Mouse (Mus musculus): ENCODE results near the gene Stk17b. TPM values are rescaled to one million over a fixed set of nuclear protein-coding genes. Genes with fewer than 3 reads are reported as not detected.

Stk17b gene
- polyA plus RNA-seq, 1 experiment from 2014 or later: 16.1 TPM

DNA sequence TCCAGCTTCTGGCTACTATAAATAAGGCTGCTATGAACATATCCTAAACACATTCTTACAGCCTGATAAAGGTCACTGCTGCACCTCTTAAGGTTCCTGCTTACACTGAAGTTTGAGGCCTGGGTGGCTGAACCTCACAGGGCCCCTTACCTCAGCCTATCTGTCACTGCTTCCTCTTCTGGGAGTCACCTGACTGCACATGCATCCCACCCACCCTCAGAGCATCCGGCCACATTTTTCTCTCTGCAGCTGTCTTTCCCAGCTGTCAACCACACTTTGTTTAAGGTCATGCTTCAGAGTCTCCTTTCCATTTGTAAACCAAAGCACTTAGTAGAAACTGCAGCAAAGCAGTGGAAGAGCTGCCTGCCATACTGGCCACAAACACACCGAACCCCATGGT lies 6.3 kb upstream of the Stk17b start:
- Histone ChIP-seq H3K4me3 (ENCODE audit: low read length) (no peak overlapping the region), H3K4me2 (ENCODE audit: low read depth, low read length) (no peak overlapping the region), H3K27me3 (ENCODE audit: control insufficient read depth, insufficient read depth, low read depth, low read length) (no peaks in the 10 kb centered on the region), H3K4me1 (replicated peaks; ENCODE audit: control insufficient read depth, insufficient read depth, low read length) (no peaks in the 10 kb centered on the region), H3K36me3 (ENCODE audit: control insufficient read depth, insufficient read depth, low read length) (no peaks in the 10 kb centered on the region), H3K9ac (ENCODE audit: low read length) (no peak overlapping the region), H3K27ac (ENCODE audit: low read length) (no peak overlapping the region), H3K9me3 (ENCODE audit: control insufficient read depth, low read length) (no peaks in the 10 kb centered on the region)
- ATAC-seq (ENCODE audit: low read depth): no peak
- WGBS: 68% methylated on average over 2 of the region's 2 CpGs

DNA sequence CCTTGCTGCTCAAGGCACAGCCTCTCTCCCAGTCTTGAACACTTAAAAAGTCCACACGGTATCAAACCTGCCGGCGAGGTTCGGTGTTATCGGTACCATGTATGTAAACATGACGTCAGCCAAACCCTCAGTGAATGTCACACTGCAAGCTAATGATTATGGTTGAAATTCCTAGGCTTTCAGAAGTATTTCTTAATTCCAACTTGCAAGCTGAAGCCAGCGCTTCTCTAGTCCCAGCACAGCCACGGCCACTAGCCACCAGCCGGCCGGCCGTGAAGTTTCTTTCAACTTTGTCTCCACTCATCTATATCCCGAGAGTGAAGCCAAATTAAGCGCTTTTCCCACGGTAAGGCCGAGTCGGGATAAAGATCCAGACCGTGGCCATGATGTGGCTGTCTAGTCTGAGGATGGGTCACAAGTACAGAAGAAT lies 718 bp downstream of the Stk17b start:
- peaks cover 4% of the 10 kb centered on the region; the same call in 1 of the 2 replicates for H3K4me1 ChIP-seq (replicated peaks; ENCODE audit: control insufficient read depth, insufficient read depth, low read length)
- WGBS: under 1% methylated on average over 17 of the region's 17 CpGs
- no peak; the same call in none of the 2 replicates for ATAC-seq (ENCODE audit: low read depth)

DNA sequence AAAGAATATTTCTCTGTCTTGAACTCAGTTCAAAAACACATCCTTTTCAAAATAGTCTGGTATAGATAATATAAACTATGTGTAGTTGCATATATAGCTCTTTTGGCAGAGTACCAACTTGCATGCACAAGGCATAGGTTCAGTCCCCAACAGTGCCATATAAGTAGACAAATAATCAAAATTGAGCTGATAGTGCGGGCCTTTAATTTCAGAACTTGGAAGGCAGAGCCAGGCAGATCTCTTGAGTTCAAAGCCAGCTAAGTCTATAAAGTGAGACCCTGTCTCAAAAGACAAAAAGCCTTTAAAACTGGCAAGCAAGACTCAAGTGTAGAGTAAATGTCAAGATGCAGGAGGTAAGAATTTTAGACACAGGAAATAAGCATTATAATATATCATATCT lies 2.1 kb downstream of the Stk17b start:
- H3K9me3 ChIP-seq (ENCODE audit: control insufficient read depth, low read length): no peaks in the 10 kb centered on the region
- peaks cover 4% of the 10 kb centered on the region; the same call in 1 of the 2 replicates for H3K4me1 ChIP-seq (replicated peaks; ENCODE audit: control insufficient read depth, insufficient read depth, low read length)
- H3K4me3 ChIP-seq (ENCODE audit: low read length): no peak overlapping the region
- H3K9ac ChIP-seq (ENCODE audit: low read length): no peak overlapping the region
- H3K27me3 ChIP-seq (ENCODE audit: control insufficient read depth, insufficient read depth, low read depth, low read length): no peaks in the 10 kb centered on the region
- 85% methylated on average over 1 of the region's 1 CpGs for WGBS
- no peak overlapping the region for H3K27ac ChIP-seq (ENCODE audit: low read length)
- ATAC-seq (ENCODE audit: low read depth): no peak
- no peaks in the 10 kb centered on the region for H3K36me3 ChIP-seq (ENCODE audit: control insufficient read depth, insufficient read depth, low read length)
- no peak overlapping the region for H3K4me2 ChIP-seq (ENCODE audit: low read depth, low read length)

More for the DNA sequence above, 718 bp downstream of the Stk17b start:
- H3K4me3 ChIP-seq (ENCODE audit: low read length): peak overlapping the region; percentile 86
- peak overlapping the region; percentile 91 for H3K9ac ChIP-seq (ENCODE audit: low read length)
- H3K27ac ChIP-seq (ENCODE audit: low read length): peak overlapping the region; percentile 92
- peak overlapping the region; percentile 82 for H3K4me2 ChIP-seq (ENCODE audit: low read depth, low read length)
- H3K9me3 ChIP-seq (ENCODE audit: control insufficient read depth, low read length): no peaks in the 10 kb centered on the region
- no peaks in the 10 kb centered on the region for H3K36me3 ChIP-seq (ENCODE audit: control insufficient read depth, insufficient read depth, low read length)
- H3K27me3 ChIP-seq (ENCODE audit: control insufficient read depth, insufficient read depth, low read depth, low read length): no peaks in the 10 kb centered on the region

DNA sequence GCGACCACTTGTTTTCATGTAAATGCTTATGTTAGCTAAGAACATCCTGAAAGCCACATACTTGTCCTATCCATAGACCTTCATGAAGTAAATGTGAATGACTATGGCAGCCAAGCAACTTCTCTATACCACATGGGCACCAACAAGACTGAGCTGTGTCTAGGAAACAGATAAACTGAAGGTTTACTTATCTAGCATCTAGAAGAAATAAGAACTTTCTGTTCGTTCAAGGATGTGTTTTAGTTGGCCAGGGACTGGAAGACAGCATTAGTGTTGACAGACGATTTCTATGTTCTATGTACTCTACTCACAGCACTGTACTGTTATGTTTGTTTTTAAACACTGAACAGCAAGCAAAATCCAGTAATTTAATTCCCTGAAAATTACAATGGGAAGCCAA lies 2.9 kb downstream of the Stk17b start:
- Histone ChIP-seq H3K27me3 (ENCODE audit: control insufficient read depth, insufficient read depth, low read depth, low read length) (no peaks in the 10 kb centered on the region), H3K27ac (ENCODE audit: low read length) (no peak overlapping the region), H3K9ac (ENCODE audit: low read length) (no peak overlapping the region), H3K36me3 (ENCODE audit: control insufficient read depth, insufficient read depth, low read length) (no peaks in the 10 kb centered on the region), H3K4me2 (ENCODE audit: low read depth, low read length) (no peak overlapping the region), H3K4me1 (replicated peaks; ENCODE audit: control insufficient read depth, insufficient read depth, low read length) (peaks cover 4% of the 10 kb centered on the region; the same call in 1 of the 2 replicates), H3K9me3 (ENCODE audit: control insufficient read depth, low read length) (no peaks in the 10 kb centered on the region), H3K4me3 (ENCODE audit: low read length) (no peak overlapping the region)
- 70% methylated on average over 3 of the region's 3 CpGs for WGBS
- ATAC-seq (ENCODE audit: low read depth): no peak

DNA sequence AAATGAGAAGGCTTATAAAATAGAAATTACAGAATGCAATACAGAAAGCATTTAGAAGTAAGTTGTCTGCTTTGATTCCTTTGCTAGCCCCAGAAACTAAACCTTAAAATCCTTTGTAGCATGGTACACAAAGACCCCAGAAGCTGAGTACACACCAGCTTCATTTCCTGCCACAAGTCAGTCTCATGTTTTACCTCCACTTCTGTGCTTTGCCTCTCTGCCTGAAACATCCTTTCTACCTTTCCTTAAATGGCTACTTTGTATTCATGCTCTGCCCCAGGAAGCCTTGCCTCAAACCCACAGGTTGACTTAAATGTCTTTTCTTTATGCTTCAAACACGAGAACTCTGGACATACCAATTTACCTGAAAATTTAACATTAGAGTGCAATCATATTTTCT lies 3.7 kb downstream of the Stk17b start:
- Histone ChIP-seq H3K4me2 (ENCODE audit: low read depth, low read length) (no peak overlapping the region), H3K4me1 (replicated peaks; ENCODE audit: control insufficient read depth, insufficient read depth, low read length) (peaks cover 4% of the 10 kb centered on the region; the same call in 1 of the 2 replicates), H3K36me3 (ENCODE audit: control insufficient read depth, insufficient read depth, low read length) (no peaks in the 10 kb centered on the region), H3K27me3 (ENCODE audit: control insufficient read depth, insufficient read depth, low read depth, low read length) (no peaks in the 10 kb centered on the region), H3K27ac (ENCODE audit: low read length) (no peak overlapping the region), H3K9ac (ENCODE audit: low read length) (no peak overlapping the region), H3K9me3 (ENCODE audit: control insufficient read depth, low read length) (no peaks in the 10 kb centered on the region), H3K4me3 (ENCODE audit: low read length) (no peak overlapping the region)
- no peak for ATAC-seq (ENCODE audit: low read depth)
- WGBS: 64% methylated on average over 1 of the region's 1 CpGs

DNA sequence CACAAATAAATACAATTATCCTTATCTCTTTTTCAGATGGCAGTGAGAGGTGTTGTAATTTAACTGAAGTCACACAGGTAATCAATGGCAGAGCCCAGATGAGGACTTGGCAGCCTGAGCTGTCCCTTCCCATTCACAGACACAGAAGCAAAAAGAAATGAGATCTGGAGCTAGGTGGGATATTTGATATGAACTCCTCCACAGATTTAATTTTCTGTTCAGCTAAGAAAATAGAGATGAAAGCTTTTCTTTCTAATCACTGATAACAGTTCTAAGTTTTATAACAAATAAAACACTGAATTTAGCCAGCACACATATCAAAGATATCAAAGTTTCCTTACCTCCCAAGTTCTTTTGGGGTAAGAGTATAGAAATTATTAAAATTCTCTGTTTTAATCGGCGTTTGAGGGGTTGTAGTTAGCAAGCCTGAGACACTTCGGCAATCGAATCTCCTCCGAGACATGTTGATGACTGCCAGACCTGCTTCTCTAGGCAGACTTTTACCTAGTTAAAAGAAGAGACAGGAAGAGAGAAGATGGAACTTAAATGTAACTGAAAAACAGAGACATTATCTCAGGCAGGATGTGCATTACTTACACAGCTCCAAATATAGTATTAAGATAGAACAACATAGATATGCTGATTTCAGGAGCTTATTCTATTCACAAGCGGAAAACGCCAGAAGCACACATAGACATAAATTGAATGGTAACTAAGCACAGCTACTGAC lies 8.7 kb downstream of the Stk17b start:
- H3K4me1 ChIP-seq (replicated peaks; ENCODE audit: control insufficient read depth, insufficient read depth, low read length): no peaks in the 10 kb centered on the region
- H3K9me3 ChIP-seq (ENCODE audit: control insufficient read depth, low read length): no peaks in the 10 kb centered on the region
- H3K27me3 ChIP-seq (ENCODE audit: control insufficient read depth, insufficient read depth, low read depth, low read length): no peaks in the 10 kb centered on the region
- H3K9ac ChIP-seq (ENCODE audit: low read length): no peak overlapping the region
- H3K27ac ChIP-seq (ENCODE audit: low read length): no peak overlapping the region
- WGBS: 90% methylated on average over 7 of the region's 7 CpGs
- no peak for ATAC-seq (ENCODE audit: low read depth)
- H3K4me3 ChIP-seq (ENCODE audit: low read length): no peak overlapping the region
- H3K4me2 ChIP-seq (ENCODE audit: low read depth, low read length): no peak overlapping the region
- no peaks in the 10 kb centered on the region for H3K36me3 ChIP-seq (ENCODE audit: control insufficient read depth, insufficient read depth, low read length)

DNA sequence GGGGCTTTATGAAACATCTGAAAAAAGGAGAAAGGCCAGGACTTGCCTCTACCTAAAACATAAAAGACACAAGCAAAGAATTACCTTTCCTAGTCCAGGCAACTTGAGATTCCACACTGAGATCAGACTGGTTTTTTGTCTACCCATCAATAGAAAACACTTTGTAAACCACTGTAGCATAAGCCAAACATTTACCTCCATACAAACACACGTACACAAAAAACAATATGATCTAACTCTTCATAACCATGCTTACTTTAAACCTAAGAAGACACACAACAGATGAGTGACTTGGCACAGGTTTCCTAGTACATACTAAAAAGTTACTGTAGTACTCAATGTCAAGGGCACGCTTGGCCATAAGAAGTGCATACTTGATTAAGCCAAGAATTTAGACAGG lies 9.5 kb downstream of the Stk17b start:
- no peak overlapping the region for H3K9ac ChIP-seq (ENCODE audit: low read length)
- no peak overlapping the region for H3K27ac ChIP-seq (ENCODE audit: low read length)
- H3K27me3 ChIP-seq (ENCODE audit: control insufficient read depth, insufficient read depth, low read depth, low read length): no peaks in the 10 kb centered on the region
- H3K4me2 ChIP-seq (ENCODE audit: low read depth, low read length): no peak overlapping the region
- ATAC-seq (ENCODE audit: low read depth): no peak
- no peaks in the 10 kb centered on the region for H3K4me1 ChIP-seq (replicated peaks; ENCODE audit: control insufficient read depth, insufficient read depth, low read length)
- no peaks in the 10 kb centered on the region; the same call in 1 of the 2 replicates for H3K36me3 ChIP-seq (ENCODE audit: control insufficient read depth, insufficient read depth, low read length)
- no peaks in the 10 kb centered on the region for H3K9me3 ChIP-seq (ENCODE audit: control insufficient read depth, low read length)
- no peak overlapping the region for H3K4me3 ChIP-seq (ENCODE audit: low read length)
- WGBS: 84% methylated on average over 2 of the region's 2 CpGs

DNA sequence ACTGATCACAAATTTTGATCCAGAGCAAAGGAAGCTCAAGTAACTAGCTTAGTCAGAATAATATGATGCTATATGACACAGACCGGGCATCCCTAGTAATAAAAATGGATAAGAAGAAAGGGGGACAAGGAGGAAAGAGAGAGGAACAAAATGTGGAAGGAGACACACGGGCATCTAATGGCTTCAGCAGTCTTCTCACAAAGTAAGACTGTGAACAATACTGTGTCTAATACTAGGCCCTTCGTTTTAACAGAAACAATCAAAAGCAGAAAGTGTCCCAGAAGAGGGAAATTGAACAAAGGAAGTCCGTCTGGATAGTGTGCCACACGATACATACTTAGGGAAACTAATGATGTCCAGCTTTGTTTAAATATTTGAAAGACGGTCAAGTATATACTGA lies 10.0 kb downstream of the Stk17b start:
- no peak overlapping the region for H3K4me2 ChIP-seq (ENCODE audit: low read depth, low read length)
- H3K9me3 ChIP-seq (ENCODE audit: control insufficient read depth, low read length): no peaks in the 10 kb centered on the region
- H3K36me3 ChIP-seq (ENCODE audit: control insufficient read depth, insufficient read depth, low read length): no peaks in the 10 kb centered on the region; the same call in 1 of the 2 replicates
- no peak overlapping the region for H3K9ac ChIP-seq (ENCODE audit: low read length)
- no peaks in the 10 kb centered on the region for H3K27me3 ChIP-seq (ENCODE audit: control insufficient read depth, insufficient read depth, low read depth, low read length)
- no peak overlapping the region for H3K27ac ChIP-seq (ENCODE audit: low read length)
- no peak for ATAC-seq (ENCODE audit: low read depth)
- WGBS: 68% methylated on average over 6 of the region's 6 CpGs
- H3K4me1 ChIP-seq (replicated peaks; ENCODE audit: control insufficient read depth, insufficient read depth, low read length): no peaks in the 10 kb centered on the region
- H3K4me3 ChIP-seq (ENCODE audit: low read length): no peak overlapping the region

DNA sequence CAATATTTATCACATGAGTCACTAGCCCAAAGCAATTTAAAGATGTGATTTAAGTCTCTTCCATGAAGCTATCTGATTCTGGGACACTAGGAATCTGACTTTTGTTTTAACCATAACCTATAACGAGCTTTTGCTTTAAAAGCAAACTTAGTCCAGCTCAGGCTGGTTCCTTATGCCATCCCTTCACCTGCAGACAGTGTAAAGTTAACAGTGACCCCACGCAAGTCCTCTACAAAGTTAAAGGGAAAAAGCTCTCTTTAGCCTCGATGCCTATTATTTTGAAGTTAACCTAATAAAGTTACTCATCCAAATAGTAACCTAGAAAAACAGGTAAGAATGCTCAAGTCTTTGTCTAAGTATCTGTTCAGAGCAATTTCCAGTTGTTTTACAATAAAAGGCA lies 10.5 kb downstream of the Stk17b start:
- no peak for ATAC-seq (ENCODE audit: low read depth)

More for the DNA sequence above, 10.5 kb downstream of the Stk17b start:
- no peaks in the 10 kb centered on the region for H3K27me3 ChIP-seq (ENCODE audit: control insufficient read depth, insufficient read depth, low read depth, low read length)
- 85% methylated on average over 3 of the region's 3 CpGs for WGBS
- H3K36me3 ChIP-seq (ENCODE audit: control insufficient read depth, insufficient read depth, low read length): no peaks in the 10 kb centered on the region; the same call in 1 of the 2 replicates
- H3K4me3 ChIP-seq (ENCODE audit: low read length): no peak overlapping the region
- H3K4me2 ChIP-seq (ENCODE audit: low read depth, low read length): no peak overlapping the region
- H3K9me3 ChIP-seq (ENCODE audit: control insufficient read depth, low read length): no peaks in the 10 kb centered on the region
- H3K4me1 ChIP-seq (replicated peaks; ENCODE audit: control insufficient read depth, insufficient read depth, low read length): no peaks in the 10 kb centered on the region
- no peak overlapping the region for H3K27ac ChIP-seq (ENCODE audit: low read length)
- H3K9ac ChIP-seq (ENCODE audit: low read length): no peak overlapping the region

All from lung, embryonic 16.5 days (tissue).